Mouse (Mus musculus) embryonic fibroblast, embryonic 13.5 days (primary cell): Measurements from ENCODE around the gene Glyctk.

Experiments used
- CTCF ChIP-seq: IDR thresholded peaks from 2 replicates; pipeline ENCODE4 v1.5.1; 2011; ENCODE audit warnings: mild to moderate bottlenecking, control low read depth, low read length, moderate library complexity, borderline replicate concordance; ENCODE audit not compliant: insufficient read depth
- POLR2A ChIP-seq: IDR thresholded peaks from 2 replicates; pipeline ENCODE4 v1.6.1; 2011; ENCODE audit warnings: low read depth, mild to moderate bottlenecking, control low read depth, low read length, moderate library complexity

DNA sequence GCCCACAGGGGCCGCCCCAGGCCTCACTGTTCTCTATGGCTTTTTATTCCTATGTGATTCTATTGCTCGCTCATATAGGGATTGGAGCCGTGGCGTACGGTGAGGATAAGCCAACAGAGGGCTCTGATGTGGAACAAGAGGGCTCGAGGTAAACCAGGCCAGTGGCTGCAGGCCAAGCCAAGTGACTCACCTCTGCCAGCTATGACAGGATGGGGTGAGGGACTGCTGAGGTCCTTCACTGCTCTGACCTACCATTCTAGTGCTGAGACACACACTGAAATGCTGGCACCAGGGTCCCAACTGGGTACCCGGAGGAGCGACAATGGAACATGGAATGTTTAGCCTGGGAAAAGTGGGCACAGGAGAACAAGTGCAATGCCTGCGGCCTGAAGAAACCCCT lies 3.8 kb downstream of the Glyctk start:
- no peak for TF ChIP-seq CTCF
- TF ChIP-seq POLR2A, result no peak
